Mouse (Mus musculus) mouse trophoblast stem cell (cell line): ENCODE data around the gene Depdc1a.
"Not testable (repeated sequence)": the region's sequence is repeated elsewhere in the genome, so short reads cannot be mapped to it uniquely, and the experiment has no call there.

Experiments used
- in situ Hi-C, 2 experiments: fragments of 300-500 bp; cut with MseI, MboI; formaldehyde crosslinking; loops; 2 replicates in 1 of 2; 3 replicates in 1 of 2; pipeline ENCODE4 v1.15.1; 2025

Gene Depdc1a

DNA sequence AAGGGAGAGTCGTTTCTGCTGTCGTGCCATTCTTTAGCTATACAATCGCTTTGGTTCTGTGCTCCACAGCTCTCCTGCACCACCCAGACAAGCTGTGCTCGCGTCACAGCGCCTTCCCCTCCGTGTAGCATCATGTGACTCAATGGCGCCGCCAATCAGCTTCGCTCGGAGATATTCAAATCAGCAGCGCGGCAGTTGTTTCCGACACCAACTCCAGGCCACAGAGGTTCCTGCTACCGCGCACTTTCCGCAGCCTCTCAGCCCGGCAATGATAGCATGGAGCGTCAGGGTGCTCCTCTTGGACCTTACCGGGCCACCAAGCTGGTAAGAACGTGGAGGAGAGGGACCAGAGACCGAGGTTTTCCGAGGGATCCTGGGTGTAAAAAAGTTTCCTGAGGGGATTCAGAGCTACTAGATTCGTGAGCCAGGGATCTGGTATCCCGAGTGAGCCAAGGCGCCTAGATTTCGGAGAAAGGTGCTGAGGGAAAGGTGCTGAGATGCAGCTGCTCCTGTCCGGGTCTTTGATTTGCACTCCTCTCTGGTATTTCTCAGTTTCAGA is at the start of gene Depdc1a:
Depdc1a (plus strand) TSS at position 191 of the 559 bp plus-strand sequence.
- in situ Hi-C loops: no loop called here

DNA sequence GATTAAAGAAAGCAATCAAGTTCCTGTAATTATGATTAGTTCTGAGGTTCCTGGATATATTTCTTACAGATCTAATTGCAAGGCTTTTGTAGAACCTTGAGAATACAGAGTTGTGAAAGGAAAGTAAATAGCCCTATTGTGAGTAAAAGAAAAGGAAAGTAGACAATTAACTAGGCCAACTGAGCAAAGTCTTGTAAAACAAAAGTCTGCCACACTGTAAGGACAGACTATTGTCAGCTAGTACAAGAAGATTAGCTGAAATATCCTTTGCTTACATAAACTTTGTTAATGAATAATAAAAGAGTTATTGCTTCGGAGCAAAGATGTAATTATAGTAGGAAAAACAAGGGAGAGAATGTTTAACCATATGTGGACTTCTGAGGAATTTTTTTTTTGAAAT is 25.2 kb upstream of the Depdc1a start:
- in situ Hi-C loops: no loop called here

DNA sequence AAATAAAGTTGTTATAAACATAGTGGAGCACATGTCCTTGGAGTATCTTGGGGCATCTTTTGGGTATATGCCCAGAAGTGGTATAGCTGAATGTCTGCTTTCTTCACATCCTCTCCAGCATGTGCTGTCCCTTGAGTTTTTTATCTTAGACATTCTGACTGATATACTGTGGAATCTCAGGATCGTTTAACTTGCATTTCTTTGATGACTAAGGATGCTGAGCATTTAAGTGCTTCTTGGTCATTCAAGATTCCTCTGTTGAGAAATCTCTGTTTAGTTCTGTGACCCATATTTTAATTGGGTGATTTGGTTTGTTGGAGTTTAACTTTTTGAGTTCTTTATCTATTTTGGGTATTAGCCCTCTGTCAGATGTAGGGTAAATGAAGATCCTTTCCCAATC is 19.8 kb upstream of the Depdc1a start:
- in situ Hi-C loops: no loop called here

DNA sequence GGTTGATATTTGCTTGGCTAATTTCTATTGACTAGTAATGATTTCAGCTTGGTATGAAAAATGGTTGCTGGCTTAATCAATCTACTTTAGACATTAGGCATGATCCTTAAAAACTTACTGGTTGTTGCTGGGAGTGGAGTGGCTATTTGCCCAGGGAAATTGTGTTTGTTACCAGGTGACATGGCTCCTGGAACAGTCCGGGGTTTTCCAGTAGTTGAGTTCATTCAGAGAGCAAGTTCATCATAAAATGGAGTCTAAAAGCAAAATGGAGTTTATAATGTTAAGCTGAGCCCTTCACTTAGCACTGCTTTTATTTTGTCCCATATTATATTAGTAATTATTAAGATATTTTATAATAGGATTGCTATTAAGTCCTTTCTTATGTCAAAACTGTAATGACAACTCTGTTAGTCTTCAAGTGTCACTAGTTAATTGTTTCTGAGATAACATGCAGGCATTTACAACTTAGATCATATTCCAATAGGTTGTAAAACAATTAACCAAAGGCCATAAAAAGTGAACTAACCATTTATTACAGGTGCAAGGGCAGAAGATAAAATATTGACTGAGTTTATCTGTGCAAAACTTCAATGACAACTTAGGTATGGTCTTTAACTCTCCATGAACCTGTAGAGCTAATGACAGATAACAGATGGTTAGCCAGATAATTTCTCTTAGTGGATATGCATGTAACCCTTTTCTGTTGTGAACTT is 17.8 kb upstream of the Depdc1a start:
- in situ Hi-C loops: no loop called here

DNA sequence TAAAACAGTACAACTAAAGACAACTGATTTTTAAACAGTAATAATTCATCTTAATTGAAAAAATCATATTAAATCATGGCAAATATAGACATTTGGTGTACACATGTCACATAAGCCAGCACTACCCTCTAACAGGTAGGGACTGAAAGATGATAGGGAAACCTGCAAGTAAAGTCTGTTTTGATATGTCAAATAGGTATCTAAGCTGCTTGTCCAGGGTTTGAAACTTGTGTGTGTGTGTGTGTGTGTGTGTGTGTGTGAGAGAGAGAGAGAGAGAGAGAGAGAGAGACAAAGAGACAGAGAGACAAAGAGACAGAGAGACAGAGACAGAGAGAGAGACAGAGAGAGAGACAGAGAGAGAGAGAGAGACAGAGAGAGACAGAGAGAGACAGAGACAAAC is 524 bp upstream of the Depdc1a start:
- in situ Hi-C loops: not testable (repeated sequence)

DNA sequence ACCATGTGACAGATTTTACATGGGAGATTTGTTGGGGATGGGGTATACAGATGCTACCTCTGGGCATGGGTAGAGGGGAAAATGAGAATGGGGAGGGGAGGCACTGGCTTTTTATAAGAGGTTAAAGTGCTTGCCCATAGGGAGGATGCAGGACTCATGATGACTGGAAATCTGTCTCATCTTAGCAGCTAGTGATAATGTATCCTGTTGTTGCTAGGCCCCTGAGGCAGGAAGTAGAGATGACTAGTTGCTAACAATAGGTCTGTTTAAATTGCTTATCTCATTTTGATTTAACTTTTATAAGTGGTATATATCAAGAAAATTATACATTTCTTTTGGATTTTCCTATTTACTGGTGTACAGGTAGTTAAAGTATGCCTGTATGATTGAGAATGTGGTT is 13.7 kb downstream of the Depdc1a start:
- in situ Hi-C loops: no loop called here

DNA sequence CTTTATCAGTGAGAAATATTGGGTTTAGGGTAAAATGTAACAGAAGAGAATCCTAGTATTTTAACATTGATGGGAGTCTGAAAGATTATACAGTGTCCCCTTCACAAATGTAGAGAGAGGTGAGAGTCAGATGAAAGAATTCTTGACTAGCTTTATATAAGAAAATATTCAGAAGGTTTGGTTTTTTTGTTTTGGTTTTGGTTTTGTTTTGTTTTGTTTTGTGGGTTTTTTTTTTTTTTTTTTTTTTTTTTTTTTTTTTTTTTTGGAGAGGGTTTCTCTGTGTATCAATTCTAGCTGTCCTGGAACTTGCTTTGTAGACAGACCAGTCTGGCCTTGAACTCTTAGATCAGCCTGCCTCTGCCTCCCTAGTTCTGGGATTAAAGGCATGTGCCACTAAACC is 33.3 kb downstream of the Depdc1a start:
- in situ Hi-C loops: loop anchor here (25.0 kb wide), 1 partner anchor 1141 kb away; no protein-coding TSS in a partner anchor

DNA sequence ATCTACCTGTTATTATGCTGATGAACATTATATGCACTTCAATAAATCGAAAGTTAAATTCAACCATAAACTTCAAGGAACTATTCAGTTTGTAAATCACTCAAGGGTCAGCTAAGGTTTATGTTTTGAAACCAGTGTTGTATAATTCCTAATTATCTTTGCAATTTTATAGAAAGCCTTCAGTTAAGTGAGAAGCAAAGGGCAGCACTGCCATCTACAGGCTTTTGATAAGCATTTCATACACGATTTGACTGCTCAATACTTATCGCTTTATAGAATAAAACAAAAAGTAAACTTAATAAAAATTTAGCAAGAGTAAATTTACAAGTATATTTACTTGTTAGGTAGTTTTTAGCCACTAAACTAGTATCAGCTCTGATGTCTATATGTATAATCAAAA is 53.1 kb downstream of the Depdc1a start:
- in situ Hi-C loops: loop anchor here (25.0 kb wide), 1 partner anchor 1161 kb away; no protein-coding TSS in a partner anchor

DNA sequence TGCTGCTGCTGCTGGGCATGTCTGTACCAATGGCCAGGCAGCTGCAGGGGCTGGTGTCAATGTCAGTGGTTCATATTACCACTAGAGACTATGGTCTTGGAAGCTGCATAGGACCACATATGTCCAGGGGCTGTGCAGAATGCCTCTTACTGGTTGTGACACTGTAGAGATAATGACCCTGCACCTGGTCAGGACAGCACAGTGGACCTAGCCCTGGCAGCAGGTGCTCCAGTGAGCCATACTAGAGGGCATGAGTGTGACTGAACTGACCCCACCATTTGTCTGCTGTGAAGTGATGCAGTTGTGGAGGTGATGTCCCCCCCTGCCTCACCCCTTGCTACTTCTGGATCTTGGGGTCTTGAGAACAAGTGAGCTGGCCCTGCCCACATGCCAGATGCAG is 55.0 kb downstream of the Depdc1a start:
- in situ Hi-C loops: no loop called here
